Mouse (Mus musculus) CH12.LX (cell line): Measurements from ENCODE around the gene Cmklr1.

Experiments used
- EP300 ChIP-seq: IDR thresholded peaks from 2 replicates; pipeline ENCODE4 v1.6.1; 2011; ENCODE audit warnings: low read length, improper control_type of control experiment
- MAZ ChIP-seq: IDR thresholded peaks from 2 replicates; pipeline ENCODE4 v1.6.1; 2012; ENCODE audit warnings: low read depth, mild to moderate bottlenecking, inconsistent platforms, low read length, improper control_type of control experiment, moderate library complexity
- POLR2A ChIP-seq: IDR thresholded peaks from 2 replicates; pipeline ENCODE4 v1.6.1; 2011; ENCODE audit warnings: low read depth, mild to moderate bottlenecking, improper control_type of control experiment, low read length
- USF1 ChIP-seq: IDR thresholded peaks from 2 replicates; pipeline ENCODE4 v1.6.1; 2014; ENCODE audit warnings: low read depth, mild to moderate bottlenecking, inconsistent platforms, low read length, improper control_type of control experiment
- ZNF384 ChIP-seq: IDR thresholded peaks from 2 replicates; pipeline ENCODE4 v1.6.1; 2012; ENCODE audit warnings: low read depth, low read length, improper control_type of control experiment, inconsistent platforms

DNA sequence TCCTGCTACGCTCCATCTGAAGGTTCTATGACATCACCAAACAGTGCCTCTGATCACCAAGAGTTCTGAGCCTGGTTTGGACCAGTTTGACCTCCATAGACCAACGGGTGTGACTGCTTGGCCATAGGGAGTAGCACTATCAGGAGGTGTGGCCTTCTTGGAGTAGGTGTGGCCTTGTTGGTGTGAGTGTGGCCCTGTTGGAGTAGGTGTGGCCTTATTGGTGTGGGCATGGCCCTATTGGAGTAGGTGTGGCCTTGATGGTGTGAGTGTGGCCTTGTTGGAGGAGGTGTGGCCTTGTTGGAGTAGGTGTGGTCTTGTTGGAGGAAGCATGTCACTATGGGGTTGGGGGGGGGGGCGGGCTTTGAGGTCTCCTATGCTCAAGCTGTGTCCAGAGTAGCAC, 50.0 kb downstream of the Cmklr1 start:
- TF ChIP-seq USF1 (no peak), MAZ (no peak), ZNF384 (no peak), POLR2A (no peak), EP300 (no peak)
